Mouse (Mus musculus): ENCODE data around the gene Mta1.

DNA sequence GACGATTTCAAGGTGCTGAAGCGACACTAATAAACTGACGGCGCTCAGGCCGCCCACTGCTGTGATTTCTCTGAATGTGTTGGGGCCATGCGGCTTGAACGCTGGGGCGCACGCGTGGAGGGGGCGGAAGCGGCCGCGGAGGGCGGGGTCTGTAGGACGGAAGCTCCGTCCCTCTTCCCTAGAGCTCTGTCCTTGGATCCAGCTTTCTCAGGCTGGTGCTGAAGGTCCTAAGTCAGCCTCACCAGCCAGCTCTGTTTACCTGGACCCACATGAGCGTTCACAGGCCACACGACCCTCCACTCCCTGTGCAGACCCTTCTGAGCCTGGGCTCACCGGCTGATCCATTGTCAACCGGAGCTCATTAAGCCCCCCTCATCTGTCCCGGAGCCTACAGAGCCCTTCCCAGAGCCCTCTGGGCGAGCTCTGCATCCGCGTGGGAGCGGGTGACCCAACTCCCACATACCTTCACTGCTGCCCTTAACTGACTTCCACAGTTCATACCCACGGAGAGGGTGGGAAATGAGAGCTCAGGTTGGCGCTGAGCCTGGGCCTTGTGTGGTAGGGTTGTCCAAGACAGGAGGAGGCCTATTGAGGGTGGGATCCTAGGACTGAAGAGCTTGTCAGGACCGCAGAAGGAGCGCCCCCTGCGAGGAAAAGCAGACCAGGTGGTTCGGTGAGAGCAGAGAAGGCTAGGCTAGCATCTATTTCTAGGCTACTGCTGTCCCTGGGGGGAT is 23.6 kb upstream of the Mta1 start, which contains the start of gene Tex22:
- peak; percentile 31; the same call in 1 of the 2 replicates for TF ChIP-seq CTCF (IDR thresholded peaks at IDR 0.05; ENCODE audit: borderline replicate concordance, control insufficient read depth, extremely low read depth, insufficient read depth, low read length, poor library complexity)
- TF ChIP-seq POLR2A (IDR thresholded peaks at IDR 0.05; ENCODE audit: control insufficient read depth, extremely low read depth, insufficient read depth, low read length, poor library complexity) = peak; percentile 68; the same call in 1 of the 2 replicates
